Mouse (Mus musculus) left cerebral cortex, adult 11 months (tissue): Measurements from ENCODE around the gene Sh3bgr.

Source experiments
- DNase-seq: peaks from one replicate; pipeline ENCODE4 v3.0.0; 2022; ENCODE audit warnings: low spot score

Sh3bgr gene

GRCm38 (mm10) chr16:96199913-96200701 lies at the start of gene Sh3bgr:
Sh3bgr (plus strand) TSS chr16:96200450.
- DNase-seq, result no peak

- DNase-seq, result no peak
Measured at GRCm38 (mm10) chr16:96150995-96151394, 49.3 kb upstream of the Sh3bgr start.

GRCm38 (mm10) chr16:96151551-96151950 lies 48.7 kb upstream of the Sh3bgr start:
- no peak for DNase-seq

GRCm38 (mm10) chr16:96154476-96154875 lies 45.8 kb upstream of the Sh3bgr start:
- DNase-seq, result no peak

- peak; percentile 51 for DNase-seq
Measured at GRCm38 (mm10) chr16:96156019-96156418, 44.2 kb upstream of the Sh3bgr start.

GRCm38 (mm10) chr16:96157171-96157570 lies 43.1 kb upstream of the Sh3bgr start:
- peak; percentile 73 for DNase-seq

- DNase-seq, result no peak
Measured at GRCm38 (mm10) chr16:96158511-96159080, 41.7 kb upstream of the Sh3bgr start.

GRCm38 (mm10) chr16:96159091-96159731 lies 41.0 kb upstream of the Sh3bgr start:
- DNase-seq, result no peak

GRCm38 (mm10) chr16:96159794-96160346 lies 40.4 kb upstream of the Sh3bgr start:
- DNase-seq, result no peak

GRCm38 (mm10) chr16:96160927-96161326 lies 39.3 kb upstream of the Sh3bgr start:
- no peak for DNase-seq

GRCm38 (mm10) chr16:96161336-96161735 lies 38.9 kb upstream of the Sh3bgr start:
- no peak for DNase-seq

- no peak for DNase-seq
Measured at GRCm38 (mm10) chr16:96165723-96166264, 34.5 kb upstream of the Sh3bgr start.

- no peak for DNase-seq
Measured at GRCm38 (mm10) chr16:96168837-96169236, 31.4 kb upstream of the Sh3bgr start.

- no peak for DNase-seq
Measured at GRCm38 (mm10) chr16:96173648-96174047, 26.6 kb upstream of the Sh3bgr start.

- no peak for DNase-seq
Measured at GRCm38 (mm10) chr16:96175399-96175798, 24.9 kb upstream of the Sh3bgr start.

- no peak for DNase-seq
Measured at GRCm38 (mm10) chr16:96179156-96179555, 21.1 kb upstream of the Sh3bgr start.

GRCm38 (mm10) chr16:96187619-96188018 lies 12.6 kb upstream of the Sh3bgr start:
- DNase-seq, result no peak

- peak; percentile 98 for DNase-seq
Measured at GRCm38 (mm10) chr16:96191531-96192506, 8.4 kb upstream of the Sh3bgr start, which contains the start of gene Lca5l. Lca5l (minus strand) TSS chr16:96192271.

- no peak for DNase-seq
Measured at GRCm38 (mm10) chr16:96200702-96201028, 415 bp downstream of the Sh3bgr start.

GRCm38 (mm10) chr16:96201485-96202232 lies 1.4 kb downstream of the Sh3bgr start:
- no peak for DNase-seq

- DNase-seq, result no peak
Measured at GRCm38 (mm10) chr16:96209789-96210188, 9.5 kb downstream of the Sh3bgr start.
